Mouse (Mus musculus): ENCODE data around the gene Tbpl1. TPM values are rescaled to one million over a fixed set of nuclear protein-coding genes. Genes with fewer than 3 reads are reported as not detected.

Gene Tbpl1
- polyA plus RNA-seq (2015; fragmentation: Nextera tagmentation; extraction: Ambion mirVana): 50.5 and 52.2 TPM in 2 replicates

DNA sequence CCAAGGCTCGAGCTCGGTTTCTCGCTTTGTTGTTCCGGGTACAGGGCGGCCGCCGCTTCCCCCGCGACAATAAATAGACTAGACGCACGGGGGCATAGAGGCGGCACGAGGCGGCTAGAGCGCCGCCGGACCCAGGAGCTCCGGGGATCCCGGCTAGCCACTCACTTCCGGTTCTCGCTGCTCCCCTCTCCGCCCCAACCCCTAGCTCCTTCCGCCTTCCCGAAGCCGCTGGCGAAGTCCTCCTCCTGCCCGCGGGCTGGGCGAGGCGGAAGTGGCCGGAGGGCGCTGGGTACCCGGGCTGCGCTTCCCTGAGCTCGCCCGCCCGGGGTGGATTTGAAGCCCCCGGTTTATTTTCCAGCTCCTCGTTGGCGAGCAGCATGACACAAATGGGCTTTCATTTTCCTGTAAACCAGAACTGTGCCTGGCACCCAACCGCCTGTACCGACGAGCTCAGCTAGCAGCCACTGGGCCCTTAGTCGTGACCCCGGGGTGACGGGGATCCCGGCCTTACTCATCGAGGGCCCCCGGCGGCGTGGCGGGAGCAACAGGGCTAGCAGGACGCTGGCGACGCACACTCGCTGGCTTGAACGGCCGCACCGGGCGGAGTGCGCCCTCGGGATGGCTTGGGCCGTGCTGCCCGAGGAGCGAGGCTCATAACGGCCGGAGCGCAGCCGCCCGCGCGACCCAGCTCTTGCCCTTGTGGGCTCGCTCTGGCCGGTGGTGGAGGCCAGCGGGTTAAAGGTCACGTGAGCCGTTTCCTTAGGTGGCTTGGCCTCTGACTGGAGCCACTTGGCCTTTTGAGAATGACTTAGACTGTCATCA, at the start of gene Tbpl1:
Gene Tbpl1 (minus strand): TSS at position 667 of the 822 bp plus-strand sequence.
- Histone ChIP-seq H3K27me3 (ENCODE audit: control insufficient read depth, insufficient read depth, low read depth, low read length) (no peaks in the 10 kb centered on the region), H3K9me3 (ENCODE audit: control insufficient read depth, low read length) (no peaks in the 10 kb centered on the region), H3K4me3 (ENCODE audit: low read length) (peak within 1 kb of the TSS; percentile 98), H3K4me1 (replicated peaks; ENCODE audit: control insufficient read depth, insufficient read depth, low read length) (peaks cover 13% of the 10 kb centered on the region), H3K4me2 (ENCODE audit: low read depth, low read length) (peak within 1 kb of the TSS; percentile 97), H3K27ac (ENCODE audit: low read length) (peak within 1 kb of the TSS; percentile 92), H3K9ac (ENCODE audit: low read length) (peak within 1 kb of the TSS; percentile 99), H3K36me3 (ENCODE audit: control insufficient read depth, insufficient read depth, low read length) (no peaks in the 10 kb centered on the region)
- ATAC-seq (ENCODE audit: low read depth): peak; percentile 99
- WGBS: under 1% methylated on average over 67 of the region's 77 CpGs

DNA sequence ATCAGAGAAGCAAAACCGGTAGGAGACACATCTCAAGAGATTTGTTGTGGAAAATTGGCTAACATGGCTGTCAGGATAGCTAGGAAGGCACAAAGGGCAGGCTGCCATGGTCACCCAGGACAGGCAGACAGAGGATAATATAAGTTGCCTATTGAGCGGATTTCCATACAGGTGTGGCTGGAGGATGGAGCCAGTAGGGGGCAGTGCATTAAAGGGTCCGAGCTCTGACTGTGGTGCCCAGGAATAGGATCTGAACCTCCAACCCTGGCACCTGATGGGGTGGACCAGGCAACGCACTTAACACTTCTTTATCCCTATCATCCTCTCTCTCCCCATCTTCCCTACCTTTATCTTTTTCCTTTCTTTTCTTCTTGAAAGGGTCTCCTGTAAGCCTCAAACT, 49.7 kb upstream of the Tbpl1 start:
- H3K27me3 ChIP-seq (ENCODE audit: control insufficient read depth, insufficient read depth, low read depth, low read length): no peaks in the 10 kb centered on the region
- H3K4me1 ChIP-seq (replicated peaks; ENCODE audit: control insufficient read depth, insufficient read depth, low read length): no peaks in the 10 kb centered on the region
- H3K4me2 ChIP-seq (ENCODE audit: low read depth, low read length): no peak overlapping the region
- no peak overlapping the region for H3K27ac ChIP-seq (ENCODE audit: low read length)
- ATAC-seq (ENCODE audit: low read depth): no peak
- no peak overlapping the region for H3K4me3 ChIP-seq (ENCODE audit: low read length)
- H3K9ac ChIP-seq (ENCODE audit: low read length): no peak overlapping the region
- no peaks in the 10 kb centered on the region for H3K9me3 ChIP-seq (ENCODE audit: control insufficient read depth, low read length)
- WGBS: 35% methylated on average over 4 of the region's 4 CpGs
- H3K36me3 ChIP-seq (ENCODE audit: control insufficient read depth, insufficient read depth, low read length): no peaks in the 10 kb centered on the region

DNA sequence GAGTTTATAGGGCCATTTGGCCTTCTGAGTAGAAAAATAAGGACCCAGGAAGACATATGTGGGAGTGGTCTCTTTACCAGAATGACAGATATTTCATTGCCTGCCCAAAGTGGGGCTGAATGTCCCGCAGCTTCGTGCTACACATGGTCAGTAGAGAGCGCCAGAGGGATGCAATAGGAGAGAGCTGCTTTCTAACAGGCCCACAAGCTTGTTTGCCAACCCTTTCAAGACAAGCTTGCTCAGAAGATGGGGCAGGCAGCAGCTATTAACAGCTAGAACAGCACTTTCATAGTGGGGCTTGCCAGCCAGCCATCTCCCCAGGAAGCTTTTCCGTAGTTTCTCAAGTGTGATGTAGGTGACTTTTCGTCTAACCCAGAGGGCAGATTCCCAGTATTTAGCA, 46.2 kb upstream of the Tbpl1 start:
- Histone ChIP-seq H3K27me3 (ENCODE audit: control insufficient read depth, insufficient read depth, low read depth, low read length) (no peaks in the 10 kb centered on the region), H3K4me3 (ENCODE audit: low read length) (no peak overlapping the region), H3K9ac (ENCODE audit: low read length) (no peak overlapping the region), H3K27ac (ENCODE audit: low read length) (no peak overlapping the region), H3K4me2 (ENCODE audit: low read depth, low read length) (no peak overlapping the region), H3K36me3 (ENCODE audit: control insufficient read depth, insufficient read depth, low read length) (no peaks in the 10 kb centered on the region), H3K9me3 (ENCODE audit: control insufficient read depth, low read length) (no peaks in the 10 kb centered on the region), H3K4me1 (replicated peaks; ENCODE audit: control insufficient read depth, insufficient read depth, low read length) (no peaks in the 10 kb centered on the region)
- WGBS: 4% methylated on average over 5 of the region's 5 CpGs
- ATAC-seq (ENCODE audit: low read depth): peak; percentile 80

DNA sequence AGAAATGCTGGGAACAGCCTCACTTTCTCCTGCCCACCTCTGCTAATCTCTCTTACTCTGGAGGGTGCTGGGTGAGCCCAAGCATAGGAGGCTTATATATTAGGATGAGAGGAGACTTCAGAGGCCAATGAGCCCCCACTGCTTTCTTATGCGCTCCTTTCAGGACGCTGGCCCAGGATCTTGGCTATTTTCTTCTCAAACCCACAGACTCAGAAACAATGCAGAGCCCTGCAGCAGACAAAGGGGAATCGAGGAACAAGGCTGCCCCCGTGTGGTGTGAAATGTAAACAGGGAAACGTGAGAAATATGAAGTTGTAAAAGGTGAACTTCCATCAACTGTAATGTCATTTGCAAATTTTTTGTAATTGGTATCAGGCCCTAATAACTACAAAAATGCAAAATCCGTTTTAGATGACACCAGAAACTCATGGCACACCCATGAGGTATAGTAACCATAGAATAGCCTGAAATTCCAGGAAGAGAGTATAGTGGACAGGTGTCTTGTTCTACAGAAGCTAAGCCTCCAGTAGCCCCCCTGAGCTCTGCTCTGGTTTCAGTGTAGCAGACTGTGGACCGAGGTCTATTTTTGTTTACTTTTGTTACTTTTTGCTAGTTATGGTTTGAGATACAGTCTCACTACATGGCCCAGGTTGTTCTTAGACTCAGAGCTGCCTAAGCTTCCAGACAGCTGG, 44.4 kb upstream of the Tbpl1 start:
- H3K27ac ChIP-seq (ENCODE audit: low read length): no peak overlapping the region
- 12% methylated on average over 7 of the region's 7 CpGs for WGBS
- no peak overlapping the region for H3K4me2 ChIP-seq (ENCODE audit: low read depth, low read length)
- no peaks in the 10 kb centered on the region for H3K9me3 ChIP-seq (ENCODE audit: control insufficient read depth, low read length)
- no peaks in the 10 kb centered on the region for H3K4me1 ChIP-seq (replicated peaks; ENCODE audit: control insufficient read depth, insufficient read depth, low read length)
- peak; percentile 42; the same call in 1 of the 2 replicates for ATAC-seq (ENCODE audit: low read depth)
- no peak overlapping the region for H3K9ac ChIP-seq (ENCODE audit: low read length)
- no peaks in the 10 kb centered on the region for H3K36me3 ChIP-seq (ENCODE audit: control insufficient read depth, insufficient read depth, low read length)
- H3K27me3 ChIP-seq (ENCODE audit: control insufficient read depth, insufficient read depth, low read depth, low read length): no peaks in the 10 kb centered on the region
- no peak overlapping the region for H3K4me3 ChIP-seq (ENCODE audit: low read length)

DNA sequence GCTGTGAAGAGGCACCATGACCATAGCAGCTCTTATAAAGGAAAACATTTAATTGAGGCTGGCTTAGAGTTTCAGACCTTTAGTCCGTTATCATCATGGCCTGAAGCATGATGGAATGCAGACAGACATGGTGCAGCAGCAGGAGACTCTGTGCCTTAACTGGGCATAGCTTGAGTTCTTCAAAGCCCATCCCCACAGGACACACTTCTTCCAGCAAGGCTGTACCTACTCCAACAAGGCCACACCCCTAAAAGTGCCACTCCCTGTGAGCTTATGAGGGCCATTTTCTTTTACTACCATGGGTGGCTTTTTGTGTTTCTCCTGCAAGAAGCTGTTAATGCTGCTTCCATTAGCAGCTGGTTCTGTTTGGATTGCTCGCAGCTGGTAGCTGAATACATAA, 43.7 kb upstream of the Tbpl1 start:
- Histone ChIP-seq H3K4me2 (ENCODE audit: low read depth, low read length) (no peak overlapping the region), H3K9ac (ENCODE audit: low read length) (no peak overlapping the region), H3K27ac (ENCODE audit: low read length) (no peak overlapping the region), H3K27me3 (ENCODE audit: control insufficient read depth, insufficient read depth, low read depth, low read length) (no peaks in the 10 kb centered on the region), H3K4me1 (replicated peaks; ENCODE audit: control insufficient read depth, insufficient read depth, low read length) (no peaks in the 10 kb centered on the region), H3K9me3 (ENCODE audit: control insufficient read depth, low read length) (no peaks in the 10 kb centered on the region), H3K36me3 (ENCODE audit: control insufficient read depth, insufficient read depth, low read length) (no peaks in the 10 kb centered on the region), H3K4me3 (ENCODE audit: low read length) (no peak overlapping the region)
- 79% methylated on average over 2 of the region's 2 CpGs for WGBS
- no peak for ATAC-seq (ENCODE audit: low read depth)

DNA sequence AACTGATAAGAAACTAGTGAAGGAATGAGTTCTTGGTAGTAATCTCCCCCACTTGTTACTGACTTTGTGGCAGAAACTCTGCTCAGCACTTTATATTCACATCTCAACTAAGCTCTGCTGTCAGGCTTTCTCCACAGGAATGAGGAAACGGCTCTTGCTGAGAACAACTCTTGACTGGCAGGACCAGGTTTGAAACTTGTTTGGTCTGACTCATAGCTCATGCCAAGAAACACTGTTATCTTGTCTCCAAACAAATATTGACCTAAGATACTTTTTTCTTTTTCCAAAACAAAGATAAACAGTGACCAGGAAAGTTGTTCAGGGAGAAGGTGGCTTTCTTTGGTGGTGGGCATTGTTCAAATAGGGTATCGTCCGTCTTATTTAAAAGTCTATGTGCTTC, 42.9 kb upstream of the Tbpl1 start:
- H3K4me2 ChIP-seq (ENCODE audit: low read depth, low read length): no peak overlapping the region

DNA sequence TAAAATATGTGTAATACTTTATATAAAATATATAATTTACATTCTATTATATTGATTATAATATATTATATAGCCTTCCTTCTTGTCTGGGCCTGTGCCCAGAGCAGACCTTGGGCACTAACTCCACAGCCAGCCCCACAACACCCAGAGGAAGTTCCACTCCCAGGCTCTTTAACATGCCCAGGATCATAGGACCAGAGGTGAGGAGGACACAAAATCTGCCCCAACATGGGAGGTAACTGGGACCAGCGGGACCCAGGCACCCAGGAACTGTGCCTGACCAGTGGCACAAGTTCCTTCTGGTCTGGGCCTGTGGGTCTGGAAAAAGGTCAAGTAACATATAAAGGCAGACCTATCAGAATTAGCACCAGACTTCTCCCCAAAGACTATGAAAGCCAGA, 22.5 kb upstream of the Tbpl1 start:
- 92% methylated on average over 1 of the region's 1 CpGs for WGBS
- Histone ChIP-seq H3K9ac (ENCODE audit: low read length) (no peak overlapping the region), H3K4me3 (ENCODE audit: low read length) (no peak overlapping the region), H3K9me3 (ENCODE audit: control insufficient read depth, low read length) (no peaks in the 10 kb centered on the region), H3K36me3 (ENCODE audit: control insufficient read depth, insufficient read depth, low read length) (no peaks in the 10 kb centered on the region), H3K27ac (ENCODE audit: low read length) (no peak overlapping the region), H3K27me3 (ENCODE audit: control insufficient read depth, insufficient read depth, low read depth, low read length) (no peaks in the 10 kb centered on the region), H3K4me2 (ENCODE audit: low read depth, low read length) (no peak overlapping the region), H3K4me1 (replicated peaks; ENCODE audit: control insufficient read depth, insufficient read depth, low read length) (no peaks in the 10 kb centered on the region)
- ATAC-seq (ENCODE audit: low read depth): no peak

More for the DNA sequence above, 42.9 kb upstream of the Tbpl1 start:
- 51% methylated on average over 3 of the region's 3 CpGs for WGBS
- no peaks in the 10 kb centered on the region for H3K27me3 ChIP-seq (ENCODE audit: control insufficient read depth, insufficient read depth, low read depth, low read length)
- no peaks in the 10 kb centered on the region for H3K9me3 ChIP-seq (ENCODE audit: control insufficient read depth, low read length)
- H3K36me3 ChIP-seq (ENCODE audit: control insufficient read depth, insufficient read depth, low read length): no peaks in the 10 kb centered on the region
- no peak overlapping the region for H3K9ac ChIP-seq (ENCODE audit: low read length)
- ATAC-seq (ENCODE audit: low read depth): no peak
- no peak overlapping the region for H3K27ac ChIP-seq (ENCODE audit: low read length)
- no peaks in the 10 kb centered on the region for H3K4me1 ChIP-seq (replicated peaks; ENCODE audit: control insufficient read depth, insufficient read depth, low read length)
- no peak overlapping the region for H3K4me3 ChIP-seq (ENCODE audit: low read length)

DNA sequence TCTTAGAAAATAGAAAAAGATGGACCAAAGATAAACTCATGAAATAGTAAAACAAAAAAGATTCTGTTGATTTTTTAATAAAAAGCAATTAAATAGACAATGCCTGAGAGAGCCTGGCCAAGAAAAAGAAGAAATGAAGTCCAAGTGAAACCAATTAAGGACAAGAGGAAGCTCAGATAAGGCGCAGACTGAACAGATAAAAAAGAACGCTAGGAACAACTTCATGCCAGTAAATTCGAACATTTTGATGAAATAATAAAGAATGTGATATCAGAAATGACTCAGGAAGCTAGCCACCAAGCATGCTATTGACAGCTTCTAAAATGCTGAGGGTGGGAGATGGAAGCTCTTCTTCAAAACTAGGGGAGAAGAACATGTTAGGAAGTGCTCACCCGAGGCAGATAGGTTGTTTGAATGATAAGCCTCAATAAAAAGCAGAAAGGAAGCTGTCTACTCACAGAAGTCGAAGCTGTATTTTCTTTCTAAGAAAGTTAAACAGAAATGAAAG, 19.5 kb upstream of the Tbpl1 start:
- no peak overlapping the region for H3K27ac ChIP-seq (ENCODE audit: low read length)
- no peaks in the 10 kb centered on the region; the same call in 1 of the 2 replicates for H3K4me1 ChIP-seq (replicated peaks; ENCODE audit: control insufficient read depth, insufficient read depth, low read length)
- no peaks in the 10 kb centered on the region for H3K36me3 ChIP-seq (ENCODE audit: control insufficient read depth, insufficient read depth, low read length)
- H3K9me3 ChIP-seq (ENCODE audit: control insufficient read depth, low read length): no peaks in the 10 kb centered on the region
- H3K4me2 ChIP-seq (ENCODE audit: low read depth, low read length): no peak overlapping the region
- H3K9ac ChIP-seq (ENCODE audit: low read length): no peak overlapping the region
- no peaks in the 10 kb centered on the region for H3K27me3 ChIP-seq (ENCODE audit: control insufficient read depth, insufficient read depth, low read depth, low read length)
- H3K4me3 ChIP-seq (ENCODE audit: low read length): no peak overlapping the region
- no peak for ATAC-seq (ENCODE audit: low read depth)
- WGBS: 50% methylated on average over 5 of the region's 5 CpGs
